Mouse (Mus musculus) liver, adult 2 months (tissue): Measurements from ENCODE around the gene Slc2a12.

Source experiments
- CTCF ChIP-seq: fragments of 200-500 bp; IDR thresholded peaks from 2 replicates; pipeline ENCODE4 v1.5.1; 2011; ENCODE audit warnings: low read depth, low read length, control low read depth
- POLR2A ChIP-seq: fragments of 200-500 bp; IDR thresholded peaks from 2 replicates; pipeline ENCODE4 v1.6.1; 2011; ENCODE audit warnings: low read length, control low read depth; ENCODE audit not compliant: insufficient read depth; ENCODE audit errors: extremely low read depth

DNA sequence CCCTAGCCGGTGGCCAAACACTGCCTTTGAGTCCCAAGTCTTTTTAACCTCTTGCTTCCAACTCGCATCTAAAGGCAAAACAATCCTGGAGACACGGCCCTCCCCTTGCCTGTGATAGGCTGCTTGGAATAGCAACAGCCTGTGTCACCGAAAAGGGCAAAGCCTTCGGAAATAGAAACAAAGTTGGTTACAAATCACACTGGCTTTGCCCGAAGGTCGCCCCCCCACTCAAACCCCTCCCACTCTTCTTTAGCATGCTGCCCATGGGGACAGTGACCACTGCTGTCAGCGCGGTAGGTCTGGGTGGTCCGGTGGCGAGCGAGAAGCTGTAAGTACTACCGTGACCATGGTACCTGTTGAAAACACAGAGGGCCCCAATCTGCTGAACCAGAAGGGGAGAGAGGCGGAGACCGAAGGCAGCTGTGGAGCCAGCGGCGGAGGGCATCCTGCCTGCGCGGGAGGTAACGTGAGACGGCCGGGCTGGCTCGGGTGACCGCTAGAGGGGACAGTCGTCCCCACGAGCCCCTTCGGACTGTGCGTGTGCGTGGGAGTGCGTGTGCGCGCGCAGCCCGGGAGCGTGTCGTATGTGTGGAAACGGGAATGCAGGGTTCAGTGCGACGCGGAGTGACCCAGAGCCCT, at the start of gene Slc2a12:
- no peak for TF ChIP-seq POLR2A
- no peak for TF ChIP-seq CTCF
